Mouse (Mus musculus) hindbrain, postnatal 0 days (tissue): ENCODE measurements around the gene Fhad1. TPM values are rescaled to one million over a fixed set of nuclear protein-coding genes. Genes with fewer than 3 reads are reported as not detected.

Experiments used
- ATAC-seq: fragments of 200-750 bp; cut with Nextera tagmentation; 2 replicates; pipeline ENCODE4 v1.8.0; 2017; ENCODE audit warnings: mild to moderate bottlenecking, moderate TSS enrichment, moderate library complexity
- DNase-seq: peaks from one replicate; pipeline ENCODE4 v3.0.0-alpha.2; 2015; ENCODE audit warnings: low spot score
- H3K27ac ChIP-seq: fragments of 300-500 bp; sonication (generic); 2 replicates; pipeline ENCODE4 v1.5.1; 2014; ENCODE audit warnings: mild to moderate bottlenecking
- H3K27me3 ChIP-seq: fragments of 300-500 bp; sonication (generic); 2 replicates; pipeline ENCODE4 v1.6.1; 2014; ENCODE audit warnings: low read length, mixed read lengths; ENCODE audit not compliant: insufficient read depth
- H3K36me3 ChIP-seq: fragments of 300-500 bp; sonication (generic); 2 replicates; pipeline ENCODE4 v1.6.1; 2014; ENCODE audit warnings: low read length, mixed read lengths; ENCODE audit not compliant: insufficient read depth
- H3K4me1 ChIP-seq: fragments of 300-500 bp; sonication (generic); 2 replicates; pipeline ENCODE4 v1.6.1; 2014; ENCODE audit warnings: antibody characterized with exemption, low read length, mixed read lengths; ENCODE audit not compliant: insufficient read depth
- H3K4me2 ChIP-seq: fragments of 300-500 bp; sonication (generic); 2 replicates; pipeline ENCODE4 v1.6.1; 2014; ENCODE audit warnings: low read depth, mild to moderate bottlenecking, low read length, moderate library complexity, mixed read lengths
- H3K4me3 ChIP-seq: fragments of 300-500 bp; sonication (generic); 2 replicates; pipeline ENCODE4 v1.5.1; 2014; ENCODE audit warnings: low read length
- H3K9ac ChIP-seq: fragments of 300-500 bp; sonication (generic); replicated peaks from 2 replicates; pipeline ENCODE4 v1.6.1; 2014; ENCODE audit warnings: mild to moderate bottlenecking, low read length, moderate library complexity, mixed read lengths
- H3K9me3 ChIP-seq: fragments of 300-500 bp; sonication (generic); 2 replicates; pipeline ENCODE4 v1.6.1; 2016; ENCODE audit warnings: low read length, mixed read lengths
- CTCF ChIP-seq: IDR thresholded peaks from 2 replicates; pipeline ENCODE4 v1.5.1; 2016; ENCODE audit warnings: antibody characterized with exemption, control low read depth, low read depth
- WGBS: fragments of 180-500 bp; shearing (Covaris S2); extraction: QIAGEN DNeasy Blood & Tissue Kit; methylation state at CpG from one replicate; pipeline ENCODE4 v1.1.7; 2014; 5-methylcytosine and 5-hydroxymethylcytosine counted together
- polyA plus RNA-seq: library from polyadenylated mRNA; unstranded; fragments of >200 nt; fragmentation: Nextera tagmentation; extraction: Ambion mirVana; gene quantifications from 2 replicates; pipeline ENCODE4 v1.2.1, GENCODE M21; 2015
- total RNA-seq: library from RNA; depleted of rRNA; stranded (reverse); fragments of >200 nt; gene quantifications from 2 replicates; pipeline ENCODE4 v1.2.3, GENCODE M21; 2014

Fhad1 gene
- total and polyA plus RNA-seq, 2 experiments from 2014 or later, result 2.0 to 5.8 TPM

- Histone ChIP-seq H3K4me3 (no peak overlapping the region), H3K4me2 (no peak overlapping the region), H3K9me3 (no peaks in the 10 kb centered on the region), H3K9ac (no peak overlapping the region), H3K4me1 (no peaks in the 10 kb centered on the region), H3K27ac (no peak overlapping the region), H3K36me3 (no peaks in the 10 kb centered on the region), H3K27me3 (no peaks in the 10 kb centered on the region)
- DNase-seq (no peak), ATAC-seq (no peak)
- no peak for TF ChIP-seq CTCF
- 81% methylated on average over 3 of the region's 3 CpGs for WGBS
Observed at GRCm38 (mm10) chr4:141981475-141981874, 33.4 kb downstream of the Fhad1 start.

GRCm38 (mm10) chr4:141978582-141978981, 36.3 kb downstream of the Fhad1 start:
- TF ChIP-seq CTCF, result no peak
- ATAC-seq (no peak), DNase-seq (no peak)
- no peaks in the 10 kb centered on the region for H3K4me1 ChIP-seq
- no peaks in the 10 kb centered on the region for H3K9me3 ChIP-seq
- no peak overlapping the region for H3K9ac ChIP-seq
- no peaks in the 10 kb centered on the region for H3K36me3 ChIP-seq
- WGBS, result 65% methylated on average over 11 of the region's 11 CpGs
- no peak overlapping the region for H3K4me2 ChIP-seq
- no peaks in the 10 kb centered on the region for H3K27me3 ChIP-seq
- no peak overlapping the region for H3K27ac ChIP-seq
- no peak overlapping the region for H3K4me3 ChIP-seq

DNA sequence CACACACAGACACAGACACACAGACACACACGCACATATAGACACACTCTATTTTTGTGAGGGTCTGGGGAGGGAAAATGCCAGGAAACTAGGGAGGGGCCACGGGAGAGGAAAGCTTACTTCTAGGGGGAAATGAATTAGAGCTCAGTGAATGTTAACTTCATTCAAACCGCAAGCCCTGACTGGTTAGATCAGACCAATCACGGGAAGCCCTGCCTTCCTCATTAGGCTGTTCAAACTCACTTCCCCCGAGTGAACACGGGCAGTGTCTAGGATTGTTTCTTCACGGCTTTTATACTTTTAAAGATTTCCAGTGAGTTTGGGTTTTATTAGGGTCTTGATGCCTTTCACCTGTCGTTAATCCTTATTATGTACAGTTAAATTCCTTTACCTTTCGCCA, 37.5 kb downstream of the Fhad1 start:
- Histone ChIP-seq H3K27ac (no peak overlapping the region), H3K4me2 (no peak overlapping the region), H3K9ac (no peak overlapping the region), H3K9me3 (no peaks in the 10 kb centered on the region), H3K36me3 (no peaks in the 10 kb centered on the region), H3K27me3 (no peaks in the 10 kb centered on the region), H3K4me3 (no peak overlapping the region), H3K4me1 (no peaks in the 10 kb centered on the region)
- WGBS, result 60% methylated on average over 9 of the region's 9 CpGs
- ATAC-seq (no peak), DNase-seq (no peak)
- no peak for TF ChIP-seq CTCF

GRCm38 (mm10) chr4:141976163-141976562, 38.7 kb downstream of the Fhad1 start:
- Histone ChIP-seq H3K9me3 (no peaks in the 10 kb centered on the region), H3K9ac (no peak overlapping the region), H3K4me3 (no peak overlapping the region), H3K4me2 (no peak overlapping the region), H3K27me3 (no peaks in the 10 kb centered on the region), H3K27ac (no peak overlapping the region), H3K4me1 (no peaks in the 10 kb centered on the region), H3K36me3 (no peaks in the 10 kb centered on the region)
- peak; percentile 68 for DNase-seq
- ATAC-seq, result no peak
- WGBS, result 58% methylated on average over 4 of the region's 4 CpGs
- peak; percentile 78 for TF ChIP-seq CTCF

DNA sequence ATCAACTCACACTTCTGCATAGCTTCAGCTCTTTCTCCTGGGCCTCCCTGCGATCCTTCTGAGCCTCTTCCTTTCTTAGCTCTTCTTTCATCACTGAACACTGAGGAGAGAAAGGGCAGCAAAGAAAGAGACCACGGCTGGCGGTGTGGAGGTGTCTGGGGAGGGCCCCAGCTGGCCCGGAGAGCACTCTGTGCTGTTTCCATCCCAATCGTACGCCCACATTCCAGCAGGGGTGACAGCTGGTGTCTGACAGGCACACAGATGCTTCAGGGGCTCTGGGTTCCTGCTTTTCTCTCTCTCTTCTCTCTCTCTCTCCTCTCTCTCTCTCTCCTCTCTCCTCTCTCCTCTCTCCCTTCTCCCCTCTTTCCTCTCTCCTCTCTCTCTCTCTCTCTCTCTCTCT, 50.3 kb downstream of the Fhad1 start:
- ATAC-seq (no peak), DNase-seq (peak; percentile 34)
- H3K4me3 ChIP-seq, result no peak overlapping the region
- H3K9ac ChIP-seq, result no peak overlapping the region
- H3K36me3 ChIP-seq, result no peaks in the 10 kb centered on the region
- TF ChIP-seq CTCF, result no peak
- H3K4me1 ChIP-seq, result no peaks in the 10 kb centered on the region; the same call in 1 of the 2 replicates
- H3K27me3 ChIP-seq, result no peaks in the 10 kb centered on the region
- H3K27ac ChIP-seq, result no peak overlapping the region
- H3K4me2 ChIP-seq, result no peak overlapping the region
- H3K9me3 ChIP-seq, result peaks cover 8% of the 10 kb centered on the region; the same call in 1 of the 2 replicates
- 14% methylated on average over 6 of the region's 6 CpGs for WGBS

GRCm38 (mm10) chr4:141963907-141964306, 51.0 kb downstream of the Fhad1 start:
- no peak overlapping the region for H3K4me2 ChIP-seq
- peaks cover 8% of the 10 kb centered on the region; the same call in 1 of the 2 replicates for H3K9me3 ChIP-seq
- no peak overlapping the region for H3K9ac ChIP-seq
- no peaks in the 10 kb centered on the region for H3K36me3 ChIP-seq
- ATAC-seq (no peak), DNase-seq (no peak)
- no peak for TF ChIP-seq CTCF
- no peaks in the 10 kb centered on the region; the same call in 1 of the 2 replicates for H3K4me1 ChIP-seq
- H3K4me3 ChIP-seq, result no peak overlapping the region
- 88% methylated on average over 3 of the region's 3 CpGs for WGBS
- H3K27ac ChIP-seq, result no peak overlapping the region
- H3K27me3 ChIP-seq, result no peaks in the 10 kb centered on the region

GRCm38 (mm10) chr4:141962811-141963685, 51.8 kb downstream of the Fhad1 start:
- no peaks in the 10 kb centered on the region for H3K36me3 ChIP-seq
- H3K9me3 ChIP-seq, result peaks cover 8% of the 10 kb centered on the region; the same call in 1 of the 2 replicates
- ATAC-seq, result 0 out of 2 replicates have a peak, but pooled peaks have one; percentile 59
- H3K27ac ChIP-seq, result no peak overlapping the region
- peak; percentile 47 for DNase-seq
- H3K4me2 ChIP-seq, result no peak overlapping the region
- H3K4me3 ChIP-seq, result no peak overlapping the region
- TF ChIP-seq CTCF, result peak; percentile 75
- H3K4me1 ChIP-seq, result peaks cover under 1% of the 10 kb centered on the region; the same call in 1 of the 2 replicates
- WGBS, result 11% methylated on average over 23 of the region's 23 CpGs
- H3K27me3 ChIP-seq, result no peaks in the 10 kb centered on the region
- no peak overlapping the region for H3K9ac ChIP-seq
